8 mouse cellular contexts compared by ENCODE assay signal in genomic region chr6:83914720-83915271, GRCm38 (mm10). TPM values are rescaled to one million over a fixed set of nuclear protein-coding genes. Genes with fewer than 3 reads are reported as not detected.
DNase-seq lines count a peak whose midpoint lies in the region; ATAC-seq lines count a peak whose summit lies in the region.

No protein-coding gene starts in this region.

- H3K4me2 ChIP-seq in hindbrain, embryonic 13.5 days = peak overlapping the region; percentile 71

- peak; percentile 76 for DNase-seq in embryo, embryonic 10.5 days (ENCODE audit: low spot score)
- DNase-seq in embryo, embryonic 9.5 days (ENCODE audit: extremely low spot score) = no peak
- peak; percentile 48 for DNase-seq in 3T3-L1 (ENCODE audit: low read depth, low spot score)
- no peak for DNase-seq in midbrain, embryonic 10.5 days (ENCODE audit: low spot score)
- DNase-seq in cerebellum, postnatal 10 days = no peak
- DNase-seq in layer of hippocampus, postnatal 25 days (ENCODE audit: extremely low spot score in 1 of 2, low spot score in 1 of 2) = no peak

- peaks cover 3% of the 10 kb centered on the region; the same call in 1 of the 2 replicates for H3K4me1 ChIP-seq in hindbrain, embryonic 13.5 days (replicated peaks)
- H3K4me1 ChIP-seq in midbrain, embryonic 10.5 days = peaks cover 4% of the 10 kb centered on the region; the same call in 1 of the 2 replicates

- WGBS in hindbrain, embryonic 13.5 days = under 1% methylated on average over 40 of the region's 40 CpGs
- WGBS in midbrain, embryonic 10.5 days = under 1% methylated on average over 39 of the region's 40 CpGs

- ATAC-seq in common myeloid progenitor, adult 5-6 weeks (replicated peaks; ENCODE audit: low read depth, poor library complexity, severe bottlenecking) = 0 out of 2 replicates have a peak, but pooled peaks have one; percentile 5
- peak; percentile 86 for ATAC-seq in hindbrain, embryonic 13.5 days (ENCODE audit: low FRiP score)

- H3K9me3 ChIP-seq in hindbrain, embryonic 13.5 days = no peaks in the 10 kb centered on the region
- H3K9me3 ChIP-seq in midbrain, embryonic 10.5 days (replicated peaks) = no peaks in the 10 kb centered on the region

- no peaks in the 10 kb centered on the region for H3K27me3 ChIP-seq in hindbrain, embryonic 13.5 days
- no peaks in the 10 kb centered on the region for H3K27me3 ChIP-seq in midbrain, embryonic 10.5 days (ENCODE audit: low read depth, poor library complexity, severe bottlenecking)

- H3K4me3 ChIP-seq in hindbrain, embryonic 13.5 days = peak overlapping the region; percentile 78
- H3K4me3 ChIP-seq in midbrain, embryonic 10.5 days = peak overlapping the region; percentile 83

- peak overlapping the region; percentile 99 for H3K27ac ChIP-seq in hindbrain, embryonic 13.5 days
- H3K27ac ChIP-seq in midbrain, embryonic 10.5 days (replicated peaks) = peak overlapping the region; percentile 100

- peak overlapping the region; percentile 97 for H3K9ac ChIP-seq in hindbrain, embryonic 13.5 days

- no peaks in the 10 kb centered on the region for H3K36me3 ChIP-seq in hindbrain, embryonic 13.5 days
- H3K36me3 ChIP-seq in midbrain, embryonic 10.5 days = peaks cover 2% of the 10 kb centered on the region; the same call in 1 of the 2 replicates

RNA-seq across cellular contexts. Expression of gene Zfp638, which starts 47.9 kb away (rescaled TPM):
- 139 and 144 TPM in 2 replicates for total RNA-seq in common myeloid progenitor, adult 5-6 weeks (2017)
- 87.8 and 88.9 TPM in 2 replicates for polyA plus RNA-seq in hindbrain, embryonic 13.5 days (2015; fragmentation: Nextera tagmentation; extraction: Ambion mirVana)
- polyA plus RNA-seq in midbrain, embryonic 10.5 days (2016; fragmentation: Nextera tagmentation; extraction: Ambion mirVana) = 67.2 and 72.9 TPM in 2 replicates
- total RNA-seq in layer of hippocampus, postnatal 25 days (2021) = 100 to 1,000 TPM; 123 to 138 TPM

Comparison
In these comparisons a context has a peak if more than half of its experiments do, and no peak if none do; other contexts are left out.
1. DNase-seq: peak in embryo, embryonic 10.5 days (single experiment) and 3T3-L1 (single experiment); none in embryo, embryonic 9.5 days (single experiment), midbrain, embryonic 10.5 days (single experiment), cerebellum, postnatal 10 days (0 of 2) and layer of hippocampus, postnatal 25 days (0 of 2).